Mouse (Mus musculus): ENCODE data around the gene Plvap. TPM values are rescaled to one million over a fixed set of nuclear protein-coding genes. Genes with fewer than 3 reads are reported as not detected.
"Not testable (repeated sequence)": the region's sequence is repeated elsewhere in the genome, so short reads cannot be mapped to it uniquely, and the experiment has no call there.

Gene Plvap
- 122 and 163 TPM in 2 replicates for polyA plus RNA-seq (2012; rRNA removed)

- DNase-seq (ENCODE audit: low read depth, low spot score) = no peak
- WGBS = 35% methylated on average over 14 of the region's 14 CpGs
These were observed at the start of gene Plvap for GRCm38 (mm10) chr8:71511644-71512043. Gene Plvap, minus strand, starts transcription at chr8:71511752.

- WGBS = 89% methylated on average over 5 of the region's 5 CpGs
These were observed 49.2 kb upstream of the Plvap start for GRCm38 (mm10) chr8:71560765-71561164.

GRCm38 (mm10) chr8:71560071-71560470 lies 48.5 kb upstream of the Plvap start:
- 78% methylated on average over 3 of the region's 3 CpGs for WGBS
- DNase-seq (ENCODE audit: low read depth, low spot score) = no peak

More at GRCm38 (mm10) chr8:71560765-71561164, 49.2 kb upstream of the Plvap start:
- no peak for DNase-seq (ENCODE audit: low read depth, low spot score)

GRCm38 (mm10) chr8:71558958-71559690 lies 47.6 kb upstream of the Plvap start:
- WGBS = 5% methylated on average over 24 of the region's 24 CpGs
- no peak for DNase-seq (ENCODE audit: low read depth, low spot score)

GRCm38 (mm10) chr8:71558071-71558957 lies 46.8 kb upstream of the Plvap start, which contains the start of gene Tmem221:
Gene Tmem221, minus strand, starts transcription at chr8:71558871.
- WGBS = 4% methylated on average over 70 of the region's 70 CpGs

GRCm38 (mm10) chr8:71554644-71555043 lies 43.1 kb upstream of the Plvap start:
- no peak for DNase-seq (ENCODE audit: low read depth, low spot score)
- WGBS = 87% methylated on average over 2 of the region's 2 CpGs

More at GRCm38 (mm10) chr8:71558071-71558957, 46.8 kb upstream of the Plvap start, which contains the start of gene Tmem221:
- DNase-seq (ENCODE audit: low read depth, low spot score) = no peak

- WGBS = 68% methylated on average over 6 of the region's 6 CpGs
- no peak for DNase-seq (ENCODE audit: low read depth, low spot score)
These were observed 42.4 kb upstream of the Plvap start for GRCm38 (mm10) chr8:71554001-71554400.

- DNase-seq (ENCODE audit: low read depth, low spot score) = no peak
- WGBS = 59% methylated on average over 6 of the region's 6 CpGs
These were observed 41.2 kb upstream of the Plvap start for GRCm38 (mm10) chr8:71552770-71553169.

- WGBS = 64% methylated on average over 7 of the region's 7 CpGs
- DNase-seq (ENCODE audit: low read depth, low spot score) = no peak
These were observed 39.2 kb upstream of the Plvap start for GRCm38 (mm10) chr8:71550754-71551153.

- DNase-seq (ENCODE audit: low read depth, low spot score) = no peak
- 93% methylated on average over 7 of the region's 7 CpGs for WGBS
These were observed 36.0 kb upstream of the Plvap start for GRCm38 (mm10) chr8:71547590-71547989.

- 92% methylated on average over 11 of the region's 11 CpGs for WGBS
- no peak for DNase-seq (ENCODE audit: low read depth, low spot score)
These were observed 33.5 kb upstream of the Plvap start for GRCm38 (mm10) chr8:71545053-71545452.

GRCm38 (mm10) chr8:71543755-71544154 lies 32.2 kb upstream of the Plvap start:
- 80% methylated on average over 9 of the region's 9 CpGs for WGBS
- DNase-seq (ENCODE audit: low read depth, low spot score) = no peak

- WGBS = under 1% methylated on average over 55 of the region's 55 CpGs
- DNase-seq (ENCODE audit: low read depth, low spot score) = peak; percentile 91
These were observed 31.2 kb upstream of the Plvap start, which contains the start of gene Mvb12a for GRCm38 (mm10) chr8:71542632-71543343. Gene Mvb12a, plus strand, starts transcription at chr8:71542922.

- 3% methylated on average over 37 of the region's 37 CpGs for WGBS
- peak; percentile 95 for DNase-seq (ENCODE audit: low read depth, low spot score)
These were observed 25.7 kb upstream of the Plvap start, which contains the start of gene Bst2 for GRCm38 (mm10) chr8:71537028-71537867. Gene Bst2, minus strand, starts transcription at chr8:71537456.

- no peak for DNase-seq (ENCODE audit: low read depth, low spot score)
- 73% methylated on average over 5 of the region's 5 CpGs for WGBS
These were observed 24.1 kb upstream of the Plvap start for GRCm38 (mm10) chr8:71535663-71536062.

GRCm38 (mm10) chr8:71534263-71534810 lies 22.8 kb upstream of the Plvap start:
- no peak for DNase-seq (ENCODE audit: low read depth, low spot score)
- WGBS = 63% methylated on average over 3 of the region's 3 CpGs

GRCm38 (mm10) chr8:71530735-71531467 lies 19.3 kb upstream of the Plvap start:
- not testable (repeated sequence) for DNase-seq (ENCODE audit: low read depth, low spot score)
- 71% methylated on average over 8 of the region's 12 CpGs for WGBS

All from large intestine, adult 2 months (tissue).